Mouse (Mus musculus): ENCODE measurements at regions not wholly inside any gene's neighbourhood (a gene's known extent, or its start where the extent isn't known, plus 50 kb on each side); places are given as distances from the start of the nearest gene placed in this dataset.

DNA sequence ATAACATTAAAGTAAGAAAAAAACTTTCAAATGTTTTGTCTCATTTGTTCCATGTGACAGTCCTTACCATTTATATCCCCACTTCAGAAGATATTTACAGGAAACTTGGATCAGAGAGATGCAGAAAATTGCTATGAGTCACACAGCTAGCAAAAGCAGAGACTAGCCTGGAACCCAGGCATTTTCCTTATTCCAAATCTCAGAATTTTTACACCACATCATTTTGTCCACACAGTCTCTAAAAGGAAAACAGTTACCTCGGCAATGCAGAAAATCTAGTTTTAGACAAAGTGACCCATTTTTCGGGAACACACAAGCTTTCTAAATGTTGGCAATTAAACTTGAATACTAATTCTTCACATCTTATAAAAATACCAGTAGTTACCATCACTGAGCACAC lies 329.3 kb downstream of the Elavl2 start:
- 83% methylated on average over 2 of the region's 2 CpGs for WGBS (ENCODE audit: insufficient replicate concordance)
- Histone ChIP-seq H3K27ac (ENCODE audit: low read depth) (no peak overlapping the region), H3K9ac (replicated peaks) (no peak overlapping the region), H3K4me1 (ENCODE audit: insufficient read depth) (no peaks in the 10 kb centered on the region), H3K4me2 (ENCODE audit: low read depth, low read length) (no peak overlapping the region), H3K36me3 (replicated peaks; ENCODE audit: insufficient read depth, low read length) (no peaks in the 10 kb centered on the region), H3K9me3 (ENCODE audit: low read length) (no peaks in the 10 kb centered on the region), H3K4me3 (ENCODE audit: low read depth, low read length) (no peak overlapping the region), H3K27me3 (ENCODE audit: insufficient read depth, low read length) (no peaks in the 10 kb centered on the region)
- no peak for TF ChIP-seq EP300 (IDR thresholded peaks at IDR 0.05; ENCODE audit: low read depth)
- TF ChIP-seq CTCF (IDR thresholded peaks at IDR 0.05; ENCODE audit: low read depth): no peak
- DNase-seq (no peak), ATAC-seq (no peak)

DNA sequence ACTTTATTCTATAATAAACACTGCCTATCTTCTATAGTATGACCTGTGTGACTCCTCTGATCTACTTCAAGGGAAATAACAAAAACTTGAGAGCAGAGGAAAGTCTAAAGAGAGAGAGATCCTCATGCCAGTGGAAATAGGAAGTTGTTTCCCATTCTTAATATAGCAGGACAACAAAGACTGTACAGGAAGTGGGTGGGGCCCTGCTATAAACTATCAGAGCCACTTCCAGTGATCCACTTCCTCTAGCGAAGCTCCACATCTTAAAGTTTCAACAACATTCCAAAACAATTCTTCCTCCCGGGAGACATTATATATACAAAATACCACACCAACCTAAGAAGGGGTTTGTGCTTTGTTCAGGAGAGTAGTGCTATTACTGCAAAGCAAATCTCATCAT lies 339.7 kb downstream of the Elavl2 start:
- ATAC-seq (no peak), DNase-seq (no peak)
- Histone ChIP-seq H3K9ac (replicated peaks) (no peak overlapping the region), H3K4me3 (ENCODE audit: low read depth, low read length) (no peak overlapping the region), H3K4me1 (ENCODE audit: insufficient read depth) (no peaks in the 10 kb centered on the region), H3K27ac (ENCODE audit: low read depth) (no peak overlapping the region), H3K36me3 (replicated peaks; ENCODE audit: insufficient read depth, low read length) (no peaks in the 10 kb centered on the region), H3K27me3 (ENCODE audit: insufficient read depth, low read length) (no peaks in the 10 kb centered on the region), H3K9me3 (ENCODE audit: low read length) (no peaks in the 10 kb centered on the region), H3K4me2 (ENCODE audit: low read depth, low read length) (no peak overlapping the region)
- WGBS (ENCODE audit: insufficient replicate concordance): 25% methylated on average over 2 of the region's 2 CpGs
- TF ChIP-seq CTCF (IDR thresholded peaks at IDR 0.05; ENCODE audit: low read depth) (no peak), EP300 (IDR thresholded peaks at IDR 0.05; ENCODE audit: low read depth) (no peak)

DNA sequence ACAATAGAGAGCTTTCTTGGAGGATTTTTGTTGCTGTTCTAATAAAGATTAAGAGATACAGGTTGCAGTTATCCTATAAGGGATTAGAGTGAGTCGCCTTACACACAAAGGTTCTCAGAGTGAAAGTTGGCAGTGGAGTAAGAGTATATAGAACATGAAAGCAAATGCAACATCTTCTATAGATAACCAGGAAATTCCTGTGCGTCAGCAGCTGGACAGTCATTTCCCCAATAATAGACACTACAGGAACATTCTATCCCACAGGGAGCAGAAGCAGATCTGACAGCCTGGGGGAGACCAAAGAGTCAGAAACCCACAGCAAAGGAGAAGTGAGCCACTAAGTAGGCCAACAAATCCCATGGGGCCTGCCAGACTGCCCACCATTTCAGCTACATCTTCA lies 348.7 kb downstream of the Elavl2 start:
- ATAC-seq (no peak), DNase-seq (no peak)
- Histone ChIP-seq H3K4me2 (ENCODE audit: low read depth, low read length) (no peak overlapping the region), H3K36me3 (replicated peaks; ENCODE audit: insufficient read depth, low read length) (no peaks in the 10 kb centered on the region), H3K27ac (ENCODE audit: low read depth) (no peak overlapping the region), H3K9ac (replicated peaks) (no peak overlapping the region), H3K4me1 (ENCODE audit: insufficient read depth) (no peaks in the 10 kb centered on the region), H3K27me3 (ENCODE audit: insufficient read depth, low read length) (no peaks in the 10 kb centered on the region), H3K4me3 (ENCODE audit: low read depth, low read length) (no peak overlapping the region), H3K9me3 (ENCODE audit: low read length) (no peaks in the 10 kb centered on the region)
- WGBS (ENCODE audit: insufficient replicate concordance): 66% methylated on average over 2 of the region's 2 CpGs
- TF ChIP-seq CTCF (IDR thresholded peaks at IDR 0.05; ENCODE audit: low read depth) (no peak), EP300 (IDR thresholded peaks at IDR 0.05; ENCODE audit: low read depth) (no peak)

DNA sequence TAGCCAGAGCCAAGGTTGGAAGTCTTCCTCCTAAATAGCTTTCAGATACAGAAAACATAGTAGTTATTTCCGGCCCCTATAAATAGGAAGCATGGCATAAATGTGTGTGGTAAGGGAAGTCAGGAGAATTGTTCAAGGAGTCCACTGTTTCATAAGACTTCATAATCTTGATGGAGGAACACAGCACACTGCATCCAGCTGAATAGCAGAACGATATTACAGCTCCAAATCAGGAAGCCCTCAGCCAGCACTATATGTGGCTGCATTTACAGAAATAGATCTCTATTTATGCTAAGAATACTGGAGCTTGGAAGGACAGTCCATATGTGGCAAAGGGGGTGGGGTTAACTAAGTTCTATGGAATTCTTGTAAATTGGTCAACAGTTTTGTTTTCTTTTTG lies 371.1 kb downstream of the Elavl2 start:
- H3K4me2 ChIP-seq (ENCODE audit: low read depth, low read length): no peak overlapping the region
- H3K27me3 ChIP-seq (ENCODE audit: insufficient read depth, low read length): no peaks in the 10 kb centered on the region
- no peak overlapping the region for H3K9ac ChIP-seq (replicated peaks)
- H3K4me1 ChIP-seq (ENCODE audit: insufficient read depth): no peaks in the 10 kb centered on the region
- TF ChIP-seq EP300 (IDR thresholded peaks at IDR 0.05; ENCODE audit: low read depth) (no peak), CTCF (IDR thresholded peaks at IDR 0.05; ENCODE audit: low read depth) (no peak)
- DNase-seq (no peak), ATAC-seq (no peak)
- 72% methylated on average over 2 of the region's 2 CpGs for WGBS (ENCODE audit: insufficient replicate concordance)
- no peaks in the 10 kb centered on the region for H3K9me3 ChIP-seq (ENCODE audit: low read length)
- H3K36me3 ChIP-seq (replicated peaks; ENCODE audit: insufficient read depth, low read length): no peaks in the 10 kb centered on the region
- H3K4me3 ChIP-seq (ENCODE audit: low read depth, low read length): no peak overlapping the region
- H3K27ac ChIP-seq (ENCODE audit: low read depth): no peak overlapping the region

DNA sequence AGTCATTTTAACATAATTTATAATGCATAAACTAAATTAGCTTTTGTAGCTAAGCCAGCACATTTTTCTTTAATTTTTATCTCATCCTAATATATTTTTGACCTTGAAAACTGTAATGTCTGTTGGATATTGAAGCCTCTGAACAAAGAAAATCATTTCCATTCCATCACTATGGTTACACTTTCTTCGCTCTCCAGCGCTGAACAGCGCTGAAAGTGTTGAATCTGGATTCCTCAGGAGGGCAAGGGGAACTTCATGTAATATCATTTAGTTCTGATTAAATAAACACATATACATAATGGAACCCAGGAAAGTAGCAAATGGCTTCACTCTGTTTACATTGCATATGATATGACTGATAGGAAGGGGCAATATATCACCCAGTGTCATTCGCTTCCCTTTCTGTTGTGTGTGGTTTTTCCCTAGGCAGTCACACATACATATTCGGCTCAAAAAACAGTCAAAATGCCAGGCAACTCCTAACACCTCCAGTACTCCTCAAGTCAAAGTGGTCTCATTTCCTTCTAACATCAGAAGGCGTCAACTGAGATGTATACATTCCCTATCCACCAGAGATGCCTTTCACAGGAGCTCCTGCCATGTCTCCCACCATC lies 372.5 kb downstream of the Elavl2 start:
- H3K9ac ChIP-seq (replicated peaks): no peak overlapping the region
- no peak overlapping the region for H3K4me3 ChIP-seq (ENCODE audit: low read depth, low read length)
- no peaks in the 10 kb centered on the region for H3K27me3 ChIP-seq (ENCODE audit: insufficient read depth, low read length)
- DNase-seq (no peak), ATAC-seq (no peak)
- H3K27ac ChIP-seq (ENCODE audit: low read depth): no peak overlapping the region
- H3K9me3 ChIP-seq (ENCODE audit: low read length): no peaks in the 10 kb centered on the region
- TF ChIP-seq EP300 (IDR thresholded peaks at IDR 0.05; ENCODE audit: low read depth) (no peak), CTCF (IDR thresholded peaks at IDR 0.05; ENCODE audit: low read depth) (no peak)
- 71% methylated on average over 6 of the region's 6 CpGs for WGBS (ENCODE audit: insufficient replicate concordance)
- no peak overlapping the region for H3K4me2 ChIP-seq (ENCODE audit: low read depth, low read length)
- no peaks in the 10 kb centered on the region for H3K36me3 ChIP-seq (replicated peaks; ENCODE audit: insufficient read depth, low read length)
- H3K4me1 ChIP-seq (ENCODE audit: insufficient read depth): no peaks in the 10 kb centered on the region

DNA sequence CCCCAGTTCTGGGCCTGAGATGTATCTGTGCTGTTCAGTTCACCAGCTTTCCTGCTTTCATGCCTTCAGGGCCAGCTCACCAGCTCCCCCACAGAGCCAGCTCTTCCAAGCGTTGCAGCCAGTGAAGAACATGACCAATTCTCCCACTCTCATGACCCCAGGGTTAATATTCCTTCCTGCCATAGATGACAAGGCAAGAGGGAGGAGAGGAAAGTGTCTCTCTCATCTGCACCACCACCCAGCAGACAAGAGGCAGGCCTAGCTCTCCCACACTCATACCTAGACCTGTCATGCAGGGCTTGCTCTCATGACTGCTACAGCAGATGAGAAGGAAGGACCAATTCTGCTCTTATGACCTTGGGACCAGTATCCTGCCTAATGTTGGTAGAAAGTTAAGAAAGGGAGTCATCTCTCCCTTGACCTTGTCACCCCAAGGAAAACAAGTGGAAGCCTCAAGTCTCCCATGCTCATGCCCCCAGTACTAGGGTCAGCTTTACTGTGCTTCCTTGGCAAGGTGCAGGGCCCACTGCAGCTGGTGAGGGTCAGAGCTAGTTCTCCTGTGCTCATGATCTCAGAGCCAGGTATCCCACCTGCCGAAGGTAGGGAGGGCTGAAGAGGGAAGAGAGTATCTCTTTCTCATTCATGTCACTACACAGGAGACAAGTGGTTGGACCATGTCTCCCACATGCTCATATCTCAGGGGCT lies 404.0 kb downstream of the Elavl2 start:
- Histone ChIP-seq H3K36me3 (replicated peaks; ENCODE audit: insufficient read depth, low read length) (no peaks in the 10 kb centered on the region), H3K9me3 (ENCODE audit: low read length) (no peaks in the 10 kb centered on the region), H3K9ac (replicated peaks) (no peak overlapping the region), H3K4me2 (ENCODE audit: low read depth, low read length) (no peak overlapping the region), H3K4me3 (ENCODE audit: low read depth, low read length) (no peak overlapping the region), H3K4me1 (ENCODE audit: insufficient read depth) (no peaks in the 10 kb centered on the region), H3K27me3 (ENCODE audit: insufficient read depth, low read length) (no peaks in the 10 kb centered on the region), H3K27ac (ENCODE audit: low read depth) (no peak overlapping the region)
- TF ChIP-seq EP300 (IDR thresholded peaks at IDR 0.05; ENCODE audit: low read depth) (no peak), CTCF (IDR thresholded peaks at IDR 0.05; ENCODE audit: low read depth) (no peak)
- ATAC-seq (no peak), DNase-seq (no peak)
- 71% methylated on average over 2 of the region's 2 CpGs for WGBS (ENCODE audit: insufficient replicate concordance)
